Mouse (Mus musculus) testis, adult 2 months (tissue): ENCODE results near the gene Socs7. TPM values are rescaled to one million over a fixed set of nuclear protein-coding genes. Genes with fewer than 3 reads are reported as not detected.

Experiments used
- H3K27ac ChIP-seq: fragments of 200-500 bp; 2 replicates; pipeline ENCODE4 v1.5.1; 2012; ENCODE audit warnings: low read depth, low read length; ENCODE audit not compliant: control insufficient read depth, insufficient read depth
- H3K27me3 ChIP-seq: fragments of 200-500 bp; 2 replicates; pipeline ENCODE4 v1.6.1; 2012; ENCODE audit warnings: mild to moderate bottlenecking, low read length, moderate library complexity; ENCODE audit not compliant: control insufficient read depth, insufficient read depth
- H3K36me3 ChIP-seq: fragments of 200-500 bp; 2 replicates; pipeline ENCODE4 v1.6.1; 2012; ENCODE audit warnings: mild to moderate bottlenecking, low read length; ENCODE audit not compliant: control insufficient read depth, insufficient read depth
- H3K4me1 ChIP-seq: fragments of 200-500 bp; 2 replicates; pipeline ENCODE4 v1.6.1; 2012; ENCODE audit warnings: low read length; ENCODE audit not compliant: control insufficient read depth, insufficient read depth
- H3K4me3 ChIP-seq: fragments of 200-500 bp; 2 replicates; pipeline ENCODE4 v1.5.1; 2012; ENCODE audit warnings: low read depth, mild to moderate bottlenecking, low read length, moderate library complexity, mixed read lengths; ENCODE audit not compliant: control insufficient read depth
- CTCF ChIP-seq: fragments of 200-500 bp; IDR thresholded peaks from 2 replicates; pipeline ENCODE4 v1.5.1; 2012; ENCODE audit warnings: low read depth, mild to moderate bottlenecking, inconsistent platforms, low read length, moderate library complexity; ENCODE audit not compliant: control insufficient read depth, insufficient read depth, insufficient replicate concordance
- POLR2A ChIP-seq: fragments of 200-500 bp; IDR thresholded peaks from 2 replicates; pipeline ENCODE4 v1.6.1; 2012; ENCODE audit warnings: low read depth, mild to moderate bottlenecking, inconsistent platforms, low read length, moderate library complexity; ENCODE audit not compliant: control insufficient read depth
- polyA plus RNA-seq: library from polyadenylated mRNA; depleted of rRNA; stranded (reverse); fragments of >200 nt; gene quantifications from 2 replicates; pipeline ENCODE4 v1.2.3, GENCODE M21; 2012

The Socs7 gene
- polyA plus RNA-seq, 1 experiment: 90.3 TPM

GRCm38 (mm10) chr11:97372159-97372864, 10.0 kb downstream of the Socs7 start:
- Histone ChIP-seq H3K27ac (no peak overlapping the region), H3K4me3 (no peak overlapping the region; the same call in 1 of the 2 replicates), H3K27me3 (no peaks in the 10 kb centered on the region), H3K4me1 (no peaks in the 10 kb centered on the region), H3K36me3 (peaks cover 3% of the 10 kb centered on the region; the same call in 1 of the 2 replicates)
- no peak for TF ChIP-seq CTCF
- no peak for TF ChIP-seq POLR2A

- Histone ChIP-seq H3K4me1 (no peaks in the 10 kb centered on the region), H3K27me3 (no peaks in the 10 kb centered on the region), H3K27ac (no peak overlapping the region), H3K4me3 (no peak overlapping the region), H3K36me3 (peaks cover 3% of the 10 kb centered on the region)
- no peak for TF ChIP-seq CTCF
- no peak for TF ChIP-seq POLR2A
Observed at GRCm38 (mm10) chr11:97373402-97373801, 11.1 kb downstream of the Socs7 start.

GRCm38 (mm10) chr11:97380036-97380435, 17.7 kb downstream of the Socs7 start:
- Histone ChIP-seq H3K27me3 (no peaks in the 10 kb centered on the region), H3K36me3 (peaks cover 8% of the 10 kb centered on the region), H3K4me1 (no peaks in the 10 kb centered on the region)

GRCm38 (mm10) chr11:97383017-97383416, 20.7 kb downstream of the Socs7 start:
- H3K36me3 ChIP-seq: peaks cover 8% of the 10 kb centered on the region
- no peaks in the 10 kb centered on the region for H3K27me3 ChIP-seq
- no peak overlapping the region for H3K4me3 ChIP-seq
- no peak overlapping the region for H3K27ac ChIP-seq
- H3K4me1 ChIP-seq: no peaks in the 10 kb centered on the region
- TF ChIP-seq POLR2A (no peak), CTCF (no peak)

More at GRCm38 (mm10) chr11:97380036-97380435, 17.7 kb downstream of the Socs7 start:
- Histone ChIP-seq H3K27ac (no peak overlapping the region), H3K4me3 (peak overlapping the region; percentile 25)
- no peak for TF ChIP-seq CTCF
- no peak for TF ChIP-seq POLR2A

- Histone ChIP-seq H3K27me3 (no peaks in the 10 kb centered on the region), H3K36me3 (peaks cover 6% of the 10 kb centered on the region), H3K4me1 (no peaks in the 10 kb centered on the region), H3K27ac (no peak overlapping the region), H3K4me3 (no peak overlapping the region)
- TF ChIP-seq CTCF (no peak), POLR2A (no peak)
Observed at GRCm38 (mm10) chr11:97383764-97384163, 21.4 kb downstream of the Socs7 start.

GRCm38 (mm10) chr11:97387811-97388210, 25.5 kb downstream of the Socs7 start:
- no peaks in the 10 kb centered on the region for H3K27me3 ChIP-seq
- 0 out of 2 replicates have a peak overlapping the region, but pooled peaks have one; percentile 6 for H3K27ac ChIP-seq
- TF ChIP-seq CTCF: no peak
- no peak for TF ChIP-seq POLR2A
- H3K4me3 ChIP-seq: no peak overlapping the region
- peaks cover 5% of the 10 kb centered on the region for H3K36me3 ChIP-seq
- H3K4me1 ChIP-seq: no peaks in the 10 kb centered on the region

- no peak overlapping the region for H3K27ac ChIP-seq
- H3K4me3 ChIP-seq: no peak overlapping the region
- no peaks in the 10 kb centered on the region for H3K27me3 ChIP-seq
- H3K36me3 ChIP-seq: peaks cover 1% of the 10 kb centered on the region; the same call in 1 of the 2 replicates
- H3K4me1 ChIP-seq: no peaks in the 10 kb centered on the region
- TF ChIP-seq CTCF (no peak), POLR2A (no peak)
Observed at GRCm38 (mm10) chr11:97389127-97389526, 26.8 kb downstream of the Socs7 start.
